Mouse (Mus musculus) stomach, postnatal 0 days (tissue): ENCODE data around the gene Depdc1b. TPM values are rescaled to one million over a fixed set of nuclear protein-coding genes. Genes with fewer than 3 reads are reported as not detected.

Experiments used
- ATAC-seq: fragments of 200-750 bp; cut with Nextera tagmentation; 2 replicates; pipeline ENCODE4 v1.8.0; 2017; ENCODE audit not compliant: low FRiP score, low TSS enrichment
- DNase-seq: peaks from one replicate; pipeline ENCODE4 v3.0.0-alpha.2; 2016; ENCODE audit warnings: low spot score
- H3K27ac ChIP-seq: fragments of 300-500 bp; sonication (generic); replicated peaks from 2 replicates; pipeline ENCODE4 v1.5.1; 2014; ENCODE audit warnings: mild to moderate bottlenecking, control low read depth
- H3K27me3 ChIP-seq: fragments of 300-500 bp; sonication (generic); 2 replicates; pipeline ENCODE4 v1.6.1; 2014; ENCODE audit warnings: low read length; ENCODE audit not compliant: control insufficient read depth, insufficient read depth
- H3K36me3 ChIP-seq: fragments of 300-500 bp; sonication (generic); 2 replicates; pipeline ENCODE4 v1.6.1; 2014; ENCODE audit warnings: low read length, mixed read lengths; ENCODE audit not compliant: control insufficient read depth, insufficient read depth
- H3K4me1 ChIP-seq: fragments of 300-500 bp; sonication (generic); replicated peaks from 2 replicates; pipeline ENCODE4 v1.6.1; 2014; ENCODE audit warnings: antibody characterized with exemption; ENCODE audit not compliant: control insufficient read depth, insufficient read depth
- H3K4me2 ChIP-seq: fragments of 300-500 bp; sonication (generic); replicated peaks from 2 replicates; pipeline ENCODE4 v1.6.1; 2014; ENCODE audit warnings: low read depth, mild to moderate bottlenecking, control low read depth, moderate library complexity
- H3K4me3 ChIP-seq: fragments of 300-500 bp; sonication (generic); 2 replicates; pipeline ENCODE4 v1.5.1; 2014; ENCODE audit warnings: low read depth, low read length, control low read depth
- H3K9ac ChIP-seq: fragments of 300-500 bp; sonication (generic); 2 replicates; pipeline ENCODE4 v1.6.1; 2014; ENCODE audit warnings: mild to moderate bottlenecking, low read length, control low read depth, mixed read lengths
- H3K9me3 ChIP-seq: fragments of 300-500 bp; sonication (generic); 2 replicates; pipeline ENCODE4 v1.6.1; 2016; ENCODE audit warnings: low read length; ENCODE audit not compliant: control insufficient read depth
- CTCF ChIP-seq: IDR thresholded peaks from 2 replicates; pipeline ENCODE4 v1.5.1; 2016; ENCODE audit warnings: antibody characterized with exemption, low read depth, mild to moderate bottlenecking, moderate library complexity
- EP300 ChIP-seq: optimal IDR thresholded peaks from 2 replicates; pipeline ENCODE3; 2016; ENCODE audit warnings: antibody characterized with exemption
- WGBS: fragments of 180-500 bp; shearing (Covaris S2); extraction: QIAGEN DNeasy Blood & Tissue Kit; methylation state at CpG from one replicate; pipeline ENCODE4 v1.1.7; 2014; 5-methylcytosine and 5-hydroxymethylcytosine counted together
- polyA plus RNA-seq: library from polyadenylated mRNA; unstranded; fragments of >200 nt; fragmentation: Nextera tagmentation; extraction: Ambion mirVana; gene quantifications from 2 replicates; pipeline ENCODE4 v1.2.1, GENCODE M21; 2015

Depdc1b gene
- polyA plus RNA-seq, 1 experiment from 2014 or later, result 1.2 TPM

DNA sequence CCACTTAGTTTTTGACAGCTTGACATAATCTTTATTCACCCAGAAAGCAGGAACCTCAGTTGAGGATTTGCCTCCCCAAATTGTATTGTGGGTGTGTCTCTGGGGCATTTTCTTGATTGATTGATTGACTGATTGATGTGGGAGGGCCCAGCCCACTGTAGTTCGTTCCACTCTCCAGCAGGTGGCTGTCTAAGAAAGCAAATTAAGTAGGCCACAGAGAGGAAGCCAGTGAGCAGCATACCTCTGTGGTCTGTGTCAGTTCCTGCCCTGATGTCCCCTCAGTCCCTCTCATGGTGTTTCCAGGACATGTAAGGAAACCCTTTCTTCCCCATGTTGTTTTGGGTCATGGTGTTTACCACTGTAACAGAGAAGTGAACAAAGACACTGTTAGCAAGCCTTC is 74.4 kb downstream of the Depdc1b start:
- H3K4me2 ChIP-seq, result no peak overlapping the region
- H3K9ac ChIP-seq, result no peak overlapping the region
- DNase-seq (peak; percentile 51), ATAC-seq (peak; percentile 66; the same call in 1 of the 2 replicates)
- peak; percentile 81 for TF ChIP-seq CTCF
- TF ChIP-seq EP300, result no peak
- H3K4me3 ChIP-seq, result no peak overlapping the region
- H3K27me3 ChIP-seq, result no peaks in the 10 kb centered on the region
- H3K36me3 ChIP-seq, result no peaks in the 10 kb centered on the region
- H3K4me1 ChIP-seq, result no peaks in the 10 kb centered on the region
- 18% methylated on average over 1 of the region's 1 CpGs for whole genome bisulfite sequencing
- no peaks in the 10 kb centered on the region for H3K9me3 ChIP-seq
- no peak overlapping the region for H3K27ac ChIP-seq

DNA sequence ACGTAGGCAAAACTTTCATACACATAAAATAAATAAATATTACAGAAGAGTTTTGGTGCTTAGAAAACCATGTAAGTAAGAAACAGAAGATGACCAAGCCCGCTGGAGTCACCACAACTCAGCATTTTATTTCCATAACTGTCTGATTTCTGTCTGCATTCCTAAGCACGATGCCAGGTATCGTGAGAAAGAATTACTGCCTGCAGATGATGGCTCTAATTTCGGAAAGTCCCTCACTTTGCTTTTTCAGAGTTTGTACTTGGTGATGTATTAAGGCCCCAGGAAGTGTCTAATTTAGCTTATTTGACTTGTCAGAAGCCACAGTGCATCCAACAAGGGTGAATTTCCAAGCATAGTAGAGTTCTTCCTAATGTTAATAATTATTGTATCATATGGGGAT is 87.1 kb downstream of the Depdc1b start:
- ATAC-seq (no peak), DNase-seq (no peak)
- Histone ChIP-seq H3K4me3 (no peak overlapping the region), H3K9ac (no peak overlapping the region), H3K9me3 (no peaks in the 10 kb centered on the region), H3K27ac (no peak overlapping the region), H3K4me2 (no peak overlapping the region), H3K4me1 (no peaks in the 10 kb centered on the region), H3K27me3 (no peaks in the 10 kb centered on the region), H3K36me3 (no peaks in the 10 kb centered on the region)
- no peak for TF ChIP-seq CTCF
- TF ChIP-seq EP300, result no peak
- 85% methylated on average over 5 of the region's 5 CpGs for WGBS

DNA sequence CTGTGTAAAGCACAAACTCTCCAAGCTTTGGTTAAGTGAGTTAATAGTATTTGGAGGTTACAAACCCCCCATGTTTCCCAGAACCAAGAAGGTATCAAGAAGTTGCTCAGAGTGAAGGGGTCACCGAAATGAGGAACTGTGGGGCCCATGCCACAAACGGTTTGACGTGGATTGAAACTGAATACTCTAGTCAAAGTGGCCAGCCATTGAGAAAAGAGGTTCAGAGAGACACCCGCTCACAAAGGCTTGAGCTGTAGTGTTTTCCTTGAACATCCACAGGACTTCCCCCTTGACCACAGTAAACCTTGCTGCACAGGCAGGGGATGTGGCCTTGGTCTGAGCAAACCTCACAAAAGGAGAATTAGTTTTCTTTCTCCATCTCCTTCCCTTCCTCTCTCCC is 88.2 kb downstream of the Depdc1b start:
- 87% methylated on average over 4 of the region's 4 CpGs for WGBS
- Histone ChIP-seq H3K9ac (no peak overlapping the region), H3K4me3 (no peak overlapping the region), H3K27ac (no peak overlapping the region), H3K36me3 (no peaks in the 10 kb centered on the region), H3K27me3 (no peaks in the 10 kb centered on the region), H3K4me2 (no peak overlapping the region), H3K9me3 (no peaks in the 10 kb centered on the region), H3K4me1 (no peaks in the 10 kb centered on the region)
- TF ChIP-seq CTCF (no peak), EP300 (no peak)
- ATAC-seq (no peak), DNase-seq (no peak)

DNA sequence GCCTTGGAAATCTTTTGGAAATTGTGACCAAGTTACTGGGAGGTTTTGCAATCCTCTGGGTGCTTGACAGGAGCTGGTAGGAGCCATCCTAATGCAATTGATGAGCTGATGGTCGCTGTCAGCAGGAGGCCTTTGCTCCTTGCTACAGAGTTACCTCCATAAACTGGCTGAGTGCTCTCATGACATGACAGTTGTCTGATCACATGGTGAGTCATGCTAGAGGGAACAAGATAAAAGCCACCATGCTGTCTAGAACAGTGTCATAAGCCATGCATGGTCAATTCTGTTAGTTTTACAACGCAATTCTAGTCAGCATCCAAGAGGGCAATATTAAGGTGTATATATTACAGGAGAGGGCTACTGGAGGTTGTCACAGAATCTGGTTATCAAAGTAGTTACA is 99.3 kb downstream of the Depdc1b start:
- Histone ChIP-seq H3K4me2 (no peak overlapping the region), H3K9me3 (no peaks in the 10 kb centered on the region), H3K4me3 (no peak overlapping the region), H3K36me3 (no peaks in the 10 kb centered on the region), H3K27me3 (no peaks in the 10 kb centered on the region), H3K27ac (no peak overlapping the region), H3K4me1 (no peaks in the 10 kb centered on the region), H3K9ac (no peak overlapping the region)
- WGBS, result 81% methylated on average over 2 of the region's 2 CpGs
- DNase-seq, result no peak
- TF ChIP-seq EP300, result no peak
- TF ChIP-seq CTCF, result no peak
- ATAC-seq, result no peak

DNA sequence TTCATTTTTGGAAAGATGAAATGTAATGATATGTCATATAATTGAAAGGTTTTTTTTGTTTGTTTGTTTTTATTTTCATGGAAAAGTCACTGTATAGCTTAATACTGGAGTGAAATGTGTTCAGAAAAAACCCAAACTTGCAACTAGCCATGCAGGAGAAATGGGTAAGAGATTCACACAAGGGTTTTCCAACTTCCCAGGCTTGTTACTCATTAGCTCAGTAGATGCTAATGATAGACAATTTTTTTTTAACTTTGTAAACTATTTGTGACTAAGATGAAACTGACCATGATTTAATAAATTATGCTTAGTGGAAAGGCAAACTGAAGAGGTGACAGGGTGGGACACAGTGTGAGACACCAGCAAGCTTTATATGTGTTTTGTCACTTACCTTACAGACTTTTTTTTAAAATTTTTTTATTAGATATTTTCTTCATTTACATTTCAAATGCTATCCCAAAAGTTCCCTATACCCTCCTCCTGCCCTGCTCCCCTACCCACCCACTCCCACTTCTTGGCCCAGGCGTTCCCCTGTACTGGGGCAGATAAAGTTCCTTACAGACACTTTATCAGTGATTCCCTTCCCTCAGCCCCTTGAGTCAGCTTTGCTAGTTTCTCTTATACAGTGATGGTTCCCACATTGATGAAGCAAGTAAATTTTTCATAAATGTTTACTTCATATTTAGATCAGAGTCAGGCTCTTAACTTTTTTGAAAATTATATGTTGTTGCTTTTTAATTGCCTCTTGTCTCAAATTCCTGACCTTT is 102.8 kb downstream of the Depdc1b start:
- no peak for ATAC-seq
- no peaks in the 10 kb centered on the region for H3K9me3 ChIP-seq
- H3K27ac ChIP-seq, result no peak overlapping the region
- no peaks in the 10 kb centered on the region for H3K27me3 ChIP-seq
- no peak overlapping the region for H3K9ac ChIP-seq
- TF ChIP-seq CTCF, result no peak
- TF ChIP-seq EP300, result no peak
- no peaks in the 10 kb centered on the region for H3K36me3 ChIP-seq
- WGBS, result 61% methylated on average over 1 of the region's 1 CpGs
- DNase-seq, result no peak
- no peak overlapping the region for H3K4me2 ChIP-seq
- no peak overlapping the region for H3K4me3 ChIP-seq
- no peaks in the 10 kb centered on the region for H3K4me1 ChIP-seq

DNA sequence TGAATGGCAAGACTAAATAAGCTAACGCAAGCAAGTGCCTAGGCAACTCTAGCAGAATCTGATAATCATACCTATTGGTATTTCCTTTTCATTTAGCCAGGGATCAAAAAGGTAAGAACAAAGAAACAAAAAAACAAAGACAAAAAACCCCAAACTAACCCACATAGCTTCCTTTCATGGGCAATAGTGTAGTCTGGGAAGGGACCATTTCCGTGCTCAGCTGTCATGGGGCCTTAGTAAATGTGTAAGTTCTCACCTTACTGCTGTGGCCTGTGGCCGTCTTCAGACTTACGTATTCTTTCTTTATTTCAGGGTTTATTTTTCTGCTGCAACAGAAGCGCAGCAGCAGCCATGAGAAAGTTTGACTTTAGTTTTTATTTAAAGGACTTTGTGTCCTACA is 110.2 kb downstream of the Depdc1b start:
- Histone ChIP-seq H3K4me3 (no peak overlapping the region), H3K27ac (no peak overlapping the region), H3K36me3 (no peaks in the 10 kb centered on the region), H3K9me3 (no peaks in the 10 kb centered on the region), H3K4me2 (no peak overlapping the region), H3K9ac (no peak overlapping the region), H3K4me1 (no peaks in the 10 kb centered on the region), H3K27me3 (no peaks in the 10 kb centered on the region)
- WGBS, result 55% methylated on average over 5 of the region's 5 CpGs
- TF ChIP-seq EP300 (no peak), CTCF (no peak)
- ATAC-seq (no peak), DNase-seq (no peak)
